Mouse (Mus musculus): ENCODE measurements at regions not wholly inside any gene's neighbourhood (a gene's known extent, or its start where the extent isn't known, plus 50 kb on each side); places are given as distances from the start of the nearest gene placed in this dataset.

GRCm38 (mm10) chr13:48164586-48164985, 96.4 kb upstream of the Id4 start:
- no peaks in the 10 kb centered on the region for H3K4me1 ChIP-seq (replicated peaks)
- no peaks in the 10 kb centered on the region for H3K27me3 ChIP-seq (replicated peaks)
- H3K4me2 ChIP-seq (replicated peaks) = no peak overlapping the region
- H3K36me3 ChIP-seq = no peaks in the 10 kb centered on the region
- WGBS = 87% methylated on average over 6 of the region's 6 CpGs
- H3K4me3 ChIP-seq (replicated peaks) = no peak overlapping the region
- no peak for ATAC-seq
- H3K27ac ChIP-seq = no peak overlapping the region
- no peak overlapping the region for H3K9ac ChIP-seq
- H3K9me3 ChIP-seq = no peaks in the 10 kb centered on the region

GRCm38 (mm10) chr13:48165838-48166237, 95.2 kb upstream of the Id4 start:
- Histone ChIP-seq H3K4me3 (replicated peaks) (no peak overlapping the region), H3K9me3 (no peaks in the 10 kb centered on the region), H3K36me3 (no peaks in the 10 kb centered on the region), H3K9ac (no peak overlapping the region), H3K27ac (no peak overlapping the region), H3K4me1 (replicated peaks) (no peaks in the 10 kb centered on the region), H3K27me3 (replicated peaks) (no peaks in the 10 kb centered on the region), H3K4me2 (replicated peaks) (no peak overlapping the region)
- ATAC-seq = no peak
- WGBS = 76% methylated on average over 1 of the region's 1 CpGs

- Histone ChIP-seq H3K36me3 (no peaks in the 10 kb centered on the region), H3K27ac (no peak overlapping the region), H3K4me3 (replicated peaks) (no peak overlapping the region), H3K4me1 (replicated peaks) (no peaks in the 10 kb centered on the region), H3K4me2 (replicated peaks) (no peak overlapping the region), H3K27me3 (replicated peaks) (no peaks in the 10 kb centered on the region), H3K9ac (no peak overlapping the region), H3K9me3 (no peaks in the 10 kb centered on the region)
- WGBS = 46% methylated on average over 8 of the region's 8 CpGs
- no peak for ATAC-seq
These were observed 93.1 kb upstream of the Id4 start for GRCm38 (mm10) chr13:48167976-48168375.

GRCm38 (mm10) chr13:48171309-48171953, 89.6 kb upstream of the Id4 start:
- H3K27me3 ChIP-seq (replicated peaks) = no peaks in the 10 kb centered on the region
- H3K27ac ChIP-seq = no peak overlapping the region
- no peak overlapping the region for H3K9ac ChIP-seq
- no peaks in the 10 kb centered on the region for H3K4me1 ChIP-seq (replicated peaks)
- WGBS = 47% methylated on average over 16 of the region's 16 CpGs
- H3K36me3 ChIP-seq = no peaks in the 10 kb centered on the region
- no peak overlapping the region for H3K4me3 ChIP-seq (replicated peaks)
- no peak overlapping the region for H3K4me2 ChIP-seq (replicated peaks)
- ATAC-seq = no peak
- H3K9me3 ChIP-seq = no peaks in the 10 kb centered on the region

- Histone ChIP-seq H3K4me2 (replicated peaks) (no peak overlapping the region), H3K4me3 (replicated peaks) (no peak overlapping the region), H3K4me1 (replicated peaks) (no peaks in the 10 kb centered on the region), H3K9me3 (no peaks in the 10 kb centered on the region), H3K9ac (no peak overlapping the region), H3K27ac (no peak overlapping the region), H3K27me3 (replicated peaks) (no peaks in the 10 kb centered on the region), H3K36me3 (no peaks in the 10 kb centered on the region)
- no peak for ATAC-seq
- WGBS = 66% methylated on average over 3 of the region's 3 CpGs
These were observed 89.0 kb upstream of the Id4 start for GRCm38 (mm10) chr13:48171994-48172393.

- Histone ChIP-seq H3K27me3 (replicated peaks) (no peaks in the 10 kb centered on the region), H3K9ac (no peak overlapping the region), H3K27ac (no peak overlapping the region), H3K4me1 (replicated peaks) (no peaks in the 10 kb centered on the region), H3K4me2 (replicated peaks) (no peak overlapping the region), H3K36me3 (no peaks in the 10 kb centered on the region), H3K9me3 (no peaks in the 10 kb centered on the region), H3K4me3 (replicated peaks) (no peak overlapping the region)
- no peak for ATAC-seq
- WGBS = 88% methylated on average over 2 of the region's 2 CpGs
These were observed 68.6 kb upstream of the Id4 start for GRCm38 (mm10) chr13:48192476-48192875.

- ATAC-seq = no peak
- Histone ChIP-seq H3K27ac (no peak overlapping the region), H3K9ac (no peak overlapping the region), H3K9me3 (no peaks in the 10 kb centered on the region), H3K4me1 (replicated peaks) (no peaks in the 10 kb centered on the region), H3K36me3 (no peaks in the 10 kb centered on the region), H3K4me3 (replicated peaks) (no peak overlapping the region), H3K27me3 (replicated peaks) (no peaks in the 10 kb centered on the region), H3K4me2 (replicated peaks) (no peak overlapping the region)
- WGBS = 90% methylated on average over 5 of the region's 5 CpGs
These were observed 67.1 kb upstream of the Id4 start for GRCm38 (mm10) chr13:48193942-48194341.

- Histone ChIP-seq H3K27me3 (replicated peaks) (no peaks in the 10 kb centered on the region), H3K9ac (no peak overlapping the region), H3K27ac (no peak overlapping the region), H3K36me3 (no peaks in the 10 kb centered on the region), H3K4me1 (replicated peaks) (no peaks in the 10 kb centered on the region), H3K4me2 (replicated peaks) (no peak overlapping the region), H3K9me3 (no peaks in the 10 kb centered on the region), H3K4me3 (replicated peaks) (no peak overlapping the region)
- WGBS = 65% methylated on average over 4 of the region's 4 CpGs
- no peak for ATAC-seq
These were observed 53.2 kb upstream of the Id4 start for GRCm38 (mm10) chr13:48207824-48208223.
